Mouse (Mus musculus) urinary bladder, postnatal 25 days (tissue): ENCODE results near the gene Aspscr1.
"Not testable (repeated sequence)": the region's sequence is repeated elsewhere in the genome, so short reads cannot be mapped to it uniquely, and the experiment has no call there.

Experiments used
- DNase-seq: peaks from one replicate; pipeline ENCODE4 v3.0.0; 2022; ENCODE audit warnings: low spot score

The Aspscr1 gene

GRCm38 (mm10) chr11:120714546-120714945, 41.8 kb downstream of the Aspscr1 start:
- DNase-seq, result no peak

DNA sequence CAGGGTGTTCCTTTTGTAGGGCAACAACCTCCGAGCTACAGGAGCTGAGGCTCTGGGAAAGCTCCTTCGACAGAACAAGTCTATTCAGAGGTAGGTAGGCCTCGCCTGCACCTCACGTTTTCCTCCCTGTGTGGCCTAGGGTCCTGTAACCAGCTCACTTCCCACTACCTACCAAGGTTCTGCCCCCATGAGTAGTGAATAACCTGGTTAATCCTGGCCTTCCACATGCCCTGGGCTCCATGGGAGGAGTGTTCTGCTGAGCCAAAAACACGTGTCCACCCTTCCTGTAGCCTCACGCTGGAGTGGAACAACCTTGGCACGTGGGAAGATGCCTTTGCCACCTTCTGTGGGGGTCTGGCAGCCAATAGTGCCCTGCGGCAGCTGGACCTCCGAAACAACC, 42.4 kb downstream of the Aspscr1 start:
- DNase-seq, result no peak

- DNase-seq, result no peak
Measured at GRCm38 (mm10) chr11:120719242-120719641, 46.5 kb downstream of the Aspscr1 start.

- no peak for DNase-seq
Measured at GRCm38 (mm10) chr11:120719841-120720376, 47.1 kb downstream of the Aspscr1 start.

DNA sequence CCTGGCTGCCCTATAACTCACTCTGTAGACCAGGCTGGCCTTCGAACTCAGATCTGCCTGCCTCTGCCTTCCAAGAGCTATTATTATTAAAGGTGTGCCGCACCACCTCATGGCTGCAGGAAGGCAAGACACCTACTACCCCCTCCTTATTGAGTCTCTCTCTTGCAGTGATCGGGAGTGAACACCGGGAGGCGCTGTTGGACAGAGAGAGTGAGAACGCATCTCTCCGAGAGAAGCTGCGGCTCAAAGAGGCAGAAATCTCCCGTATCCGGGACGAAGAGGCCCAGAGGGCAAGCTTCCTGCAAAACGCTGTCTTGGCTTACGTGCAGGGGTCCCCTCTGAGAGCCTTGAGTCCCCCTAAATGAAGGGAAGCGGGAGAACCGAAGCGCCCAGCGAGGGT, 47.7 kb downstream of the Aspscr1 start:
- DNase-seq, result peak; percentile 91

GRCm38 (mm10) chr11:120721124-120722066, 48.6 kb downstream of the Aspscr1 start, which contains the start of gene Rac3:
TSS of gene Rac3 (plus strand) at chr11:120721470.
- peak; percentile 57 for DNase-seq

GRCm38 (mm10) chr11:120722067-120722630, 49.4 kb downstream of the Aspscr1 start:
- no peak for DNase-seq

- no peak for DNase-seq
Measured at GRCm38 (mm10) chr11:120722761-120723382, 50.1 kb downstream of the Aspscr1 start.

GRCm38 (mm10) chr11:120723509-120723908, 50.7 kb downstream of the Aspscr1 start:
- DNase-seq, result no peak

GRCm38 (mm10) chr11:120726243-120727168, 53.7 kb downstream of the Aspscr1 start:
- no peak for DNase-seq

GRCm38 (mm10) chr11:120727169-120727527, 54.4 kb downstream of the Aspscr1 start, which contains the start of gene Dcxr:
TSS of gene Dcxr (minus strand) at chr11:120727281.
- DNase-seq, result peak; percentile 76

DNA sequence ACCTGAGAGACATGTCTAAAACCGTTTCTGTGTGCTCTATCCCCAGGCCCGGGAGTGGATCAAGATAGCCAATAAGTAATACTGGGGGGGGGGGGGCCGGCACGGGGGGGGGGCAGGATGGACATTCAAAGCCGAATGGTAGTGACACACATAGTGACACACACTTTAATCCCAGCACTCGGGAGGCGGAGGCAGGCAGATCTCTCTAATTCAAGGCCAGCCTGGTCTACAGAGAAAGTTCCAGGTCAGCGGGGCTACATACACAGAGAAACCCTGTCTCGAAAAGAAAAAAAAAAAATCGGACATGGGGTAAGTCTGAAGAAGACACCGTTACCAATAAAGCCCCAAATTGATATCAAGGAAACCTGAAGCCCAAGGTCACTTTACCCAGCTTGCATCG, 54.8 kb downstream of the Aspscr1 start:
- DNase-seq, result no peak

DNA sequence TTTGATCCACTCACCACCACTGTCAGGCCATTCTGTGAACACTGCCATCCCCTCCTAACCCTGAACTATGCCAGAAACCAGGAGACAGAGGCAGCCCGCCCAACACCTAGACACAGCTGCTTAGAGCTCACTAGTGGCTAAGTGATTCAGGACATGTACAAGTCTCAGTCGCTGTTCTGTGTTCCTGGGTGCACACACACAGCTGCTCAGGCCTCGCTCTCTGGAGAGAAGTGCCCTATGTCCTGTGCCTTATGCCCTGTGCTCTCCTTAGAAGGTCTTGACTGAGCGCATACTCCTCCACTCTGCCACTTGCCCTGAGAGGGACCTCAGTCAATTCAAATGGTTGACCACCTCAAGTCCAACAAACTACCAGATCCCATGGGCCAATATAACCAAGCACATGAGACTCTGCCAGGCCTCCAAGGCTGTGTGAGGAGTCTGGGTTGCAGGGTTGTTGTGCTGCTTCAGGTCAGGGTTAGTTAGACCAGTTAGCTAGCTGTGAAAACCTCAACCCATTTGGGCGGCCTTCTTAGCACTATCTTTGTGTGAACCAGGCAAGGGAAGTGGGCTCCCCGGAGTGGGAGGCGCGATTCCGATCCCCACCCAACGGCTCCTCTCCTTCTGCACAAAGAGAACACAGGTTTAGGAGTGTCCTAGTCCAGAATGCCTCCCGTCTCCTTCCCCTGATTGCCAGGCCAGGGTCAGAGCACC, 55.9 kb downstream of the Aspscr1 start:
- DNase-seq, result no peak

DNA sequence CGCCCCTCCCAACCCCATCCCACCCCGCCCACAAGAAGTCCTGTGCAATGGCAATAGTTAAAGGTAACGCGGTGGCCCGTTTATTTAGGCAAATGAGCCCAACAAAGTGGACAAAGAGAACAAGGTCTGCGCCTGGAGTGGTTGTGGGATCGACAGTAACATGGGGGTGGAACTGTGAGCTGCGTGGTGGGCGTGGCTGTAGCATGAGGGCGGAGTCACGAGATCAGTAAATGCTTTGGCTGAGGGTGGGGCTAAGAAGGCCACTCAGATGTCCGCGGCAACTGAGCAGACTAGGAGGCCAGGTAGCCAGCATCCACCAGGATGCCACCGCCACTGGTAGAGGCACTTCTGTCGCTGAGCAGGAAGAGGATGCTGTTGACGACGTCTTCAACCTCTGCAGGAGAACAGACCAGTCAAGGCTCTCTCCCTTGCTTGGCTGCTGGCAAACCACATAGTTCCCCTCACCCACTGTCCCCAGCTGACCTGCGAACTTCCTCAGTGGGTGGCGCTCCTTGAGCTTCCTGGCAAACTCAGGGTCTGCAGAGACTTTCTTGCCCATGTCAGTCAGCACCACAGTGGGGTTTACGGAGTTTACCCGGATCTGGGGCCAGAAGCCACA, 56.8 kb downstream of the Aspscr1 start:
- not testable (repeated sequence) for DNase-seq

- DNase-seq, result no peak
Measured at GRCm38 (mm10) chr11:120730331-120730870, 57.6 kb downstream of the Aspscr1 start.

GRCm38 (mm10) chr11:120731395-120731794, 58.6 kb downstream of the Aspscr1 start:
- no peak for DNase-seq

- DNase-seq, result no peak
Measured at GRCm38 (mm10) chr11:120731858-120732680, 59.3 kb downstream of the Aspscr1 start, which contains the start of gene Cbr2. TSS of gene Cbr2 (minus strand) at chr11:120732114.

DNA sequence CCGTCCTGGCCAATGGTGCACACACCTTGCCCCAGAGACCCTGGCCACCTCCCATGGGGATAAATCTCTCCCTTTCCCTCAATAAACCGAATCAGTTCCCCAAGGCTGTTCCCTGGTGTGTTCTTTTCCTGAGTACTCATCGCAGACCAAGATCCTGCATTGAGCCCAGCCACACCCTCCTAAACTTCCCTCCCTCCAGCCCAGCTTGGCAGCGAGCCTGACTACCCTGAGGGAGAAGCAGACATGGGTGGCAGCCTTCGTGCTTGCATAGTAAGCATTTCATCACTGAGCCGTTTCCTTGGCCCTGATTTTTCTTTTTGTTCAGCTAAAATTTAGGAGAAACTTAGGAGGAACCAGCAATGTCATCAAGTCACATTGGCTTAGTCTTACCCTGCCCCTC, 60.7 kb downstream of the Aspscr1 start:
- peak; percentile 61 for DNase-seq

- DNase-seq, result no peak
Measured at GRCm38 (mm10) chr11:120736424-120736823, 63.7 kb downstream of the Aspscr1 start.
